Mouse (Mus musculus) ovary, adult 10 weeks (tissue): ENCODE data around the gene Gm5751. TPM values are rescaled to one million over a fixed set of nuclear protein-coding genes. Genes with fewer than 3 reads are reported as not detected.

Experiments
- polyA plus RNA-seq: library from polyadenylated mRNA; stranded (reverse); fragments of 350-450 nt; fragmentation: Illumina TruSeq; extraction: RNeasy Lipid Tissue Mini Kit (QIAGEN cat#74804); gene quantifications from one replicate; pipeline ENCODE4 v1.2.3, GENCODE M21; 2014

The Gm5751 gene
- polyA plus RNA-seq: not detected

DNA sequence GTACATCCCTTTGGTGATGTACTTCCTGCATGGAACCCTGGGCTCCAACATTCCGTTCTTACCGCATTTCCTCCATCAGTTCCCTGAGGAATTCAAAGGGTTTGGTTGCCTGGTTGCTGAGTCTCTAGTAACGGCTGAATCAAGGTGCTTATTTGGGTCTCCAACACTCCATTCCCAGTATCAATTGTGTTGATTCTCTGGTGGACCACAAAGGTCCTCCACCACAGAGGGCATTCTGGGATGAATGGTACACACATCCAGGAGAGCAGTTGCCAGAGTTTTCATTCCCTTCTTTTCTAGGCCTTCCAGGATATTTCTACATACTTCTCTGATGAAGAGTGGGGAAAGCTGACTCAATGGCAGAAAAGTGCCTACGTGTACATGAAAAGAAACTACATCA lies at the start of gene Gm5751:
Gm5751 (plus strand) TSS at position 301 of the 400 bp plus-strand sequence.

GRCm38 (mm10) chrX:8843694-8844093 lies 30.4 kb upstream of the Gm5751 start, which contains the start of gene Gm6592:
Gene Gm6592 (plus strand): TSS chrX:8843994.

DNA sequence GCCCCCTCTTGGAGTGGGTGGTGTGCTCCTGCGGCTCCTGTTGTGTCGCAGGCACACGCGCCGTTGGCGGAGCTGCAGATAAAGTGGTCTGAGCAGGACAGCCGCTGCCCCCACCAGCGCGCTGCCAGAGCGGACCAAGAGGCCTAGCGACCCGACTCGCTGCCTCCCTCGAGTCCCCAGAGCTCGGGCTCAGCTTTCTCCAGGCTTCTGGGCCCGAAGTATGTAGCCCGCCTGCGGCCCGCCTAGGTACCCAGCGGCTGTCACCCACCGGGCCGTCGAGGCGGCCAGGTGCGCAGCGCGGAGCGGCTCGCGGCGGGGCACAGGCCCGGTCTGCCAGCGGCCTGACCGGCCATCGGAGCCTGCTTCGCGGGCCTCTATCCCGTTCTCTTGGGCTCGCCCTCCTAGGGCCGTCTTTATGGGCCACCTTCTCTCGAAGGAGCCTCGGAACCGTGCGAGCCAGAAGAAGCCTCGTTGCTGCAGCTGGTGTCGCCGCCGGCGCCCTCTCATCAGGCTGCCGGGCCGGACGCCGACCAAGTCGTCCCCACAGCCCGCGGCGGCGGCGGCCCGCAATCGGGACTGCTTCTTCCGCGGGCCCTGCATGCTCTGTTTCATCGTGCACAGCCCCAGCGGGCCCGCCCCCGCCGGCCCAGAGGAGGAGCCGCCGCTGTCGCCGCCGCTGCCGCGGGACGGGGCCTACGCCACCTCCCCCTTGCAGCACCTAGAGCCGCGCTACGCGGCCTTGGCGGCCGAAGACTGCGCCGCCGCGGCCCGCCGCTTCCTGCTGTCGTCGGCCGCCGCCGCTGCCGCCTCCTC lies 18.5 kb downstream of the Gm5751 start, which contains the start of gene B630019K06Rik:
B630019K06Rik (plus strand) TSS at position 40 of the 813 bp plus-strand sequence.

Other genes with a start within 250 kb of the Gm5751 start
- gene Ssxb8, start 183.4 kb upstream of the Gm5751 start, polyA plus RNA-seq: not detected
- not detected for gene Ssx9, start 125.8 kb upstream of the Gm5751 start, polyA plus RNA-seq
- gene Ssxb5, start 70.6 kb upstream of the Gm5751 start, polyA plus RNA-seq: not detected
- not detected for gene Gm6592, start 30.3 kb upstream of the Gm5751 start, polyA plus RNA-seq
- gene B630019K06Rik, start 18.1 kb downstream of the Gm5751 start, polyA plus RNA-seq: 27.7 TPM
- gene Fthl17b, start 88.7 kb downstream of the Gm5751 start, polyA plus RNA-seq: not detected
- not detected for gene Fthl17c, start 102.3 kb downstream of the Gm5751 start, polyA plus RNA-seq
- gene Fthl17d, start 112.5 kb downstream of the Gm5751 start, polyA plus RNA-seq: not detected
- not detected for gene Fthl17e, start 159.2 kb downstream of the Gm5751 start, polyA plus RNA-seq
- gene Fthl17f, start 188.8 kb downstream of the Gm5751 start, polyA plus RNA-seq: not detected
- not detected for gene 4930402K13Rik, start 230.3 kb downstream of the Gm5751 start, polyA plus RNA-seq